Mouse (Mus musculus) heart, adult 2 months (tissue): ENCODE measurements around the gene Kbtbd12. TPM values are rescaled to one million over a fixed set of nuclear protein-coding genes. Genes with fewer than 3 reads are reported as not detected.

Experiments
- DNase-seq, 2 experiments: peaks; one replicate each; pipeline ENCODE4 v3.0.0; 2021
- H3K27ac ChIP-seq: fragments of 200-600 bp; 2 replicates; pipeline ENCODE4 v1.8.1; 2022
- H3K27me3 ChIP-seq: fragments of 200-500 bp; 2 replicates; pipeline ENCODE4 v1.6.1; 2012; ENCODE audit warnings: mild to moderate bottlenecking, low read length, inconsistent platforms, mixed read lengths; ENCODE audit not compliant: control insufficient read depth, insufficient read depth
- H3K36me3 ChIP-seq: fragments of 200-500 bp; 2 replicates; pipeline ENCODE4 v1.6.1; 2012; ENCODE audit warnings: low read length, inconsistent platforms; ENCODE audit not compliant: control insufficient read depth, insufficient read depth
- H3K4me1 ChIP-seq: fragments of 200-500 bp; 2 replicates; pipeline ENCODE4 v1.6.1; 2011; ENCODE audit warnings: low read length; ENCODE audit not compliant: control insufficient read depth, insufficient read depth
- H3K4me3 ChIP-seq: fragments of 200-600 bp; 2 replicates; pipeline ENCODE4 v1.8.1; 2022
- H3K79me2 ChIP-seq: fragments of 200-500 bp; replicated peaks from 2 replicates; pipeline ENCODE4 v1.6.1; 2012; ENCODE audit warnings: mild to moderate bottlenecking, inconsistent platforms, low read length, moderate library complexity, mixed read lengths; ENCODE audit not compliant: control insufficient read depth, insufficient read depth
- H3K9ac ChIP-seq: fragments of 200-500 bp; 2 replicates; pipeline ENCODE4 v1.6.1; 2012; ENCODE audit warnings: low read depth, mild to moderate bottlenecking, control low read depth, inconsistent platforms, low read length, mixed read lengths
- CTCF ChIP-seq: fragments of 200-600 bp; IDR thresholded peaks from 2 replicates; pipeline ENCODE4 v1.8.1; 2022; ENCODE audit warnings: antibody characterized with exemption, mild to moderate bottlenecking, moderate library complexity
- EP300 ChIP-seq: fragments of 200-500 bp; IDR thresholded peaks from 2 replicates; pipeline ENCODE4 v1.6.1; 2011; ENCODE audit warnings: low read depth, low read length, control low read depth; ENCODE audit not compliant: insufficient read depth
- POLR2A ChIP-seq: fragments of 200-500 bp; IDR thresholded peaks from 2 replicates; pipeline ENCODE4 v1.6.1; 2011; ENCODE audit warnings: mild to moderate bottlenecking, low read depth, low read length, control low read depth; ENCODE audit not compliant: insufficient read depth
- WGBS: fragments of 180-500 bp; shearing (Covaris S2); methylation state at CpG from one replicate; pipeline ENCODE4 v1.1.7; 2018; 5-methylcytosine and 5-hydroxymethylcytosine counted together
- intact Hi-C: fragments of 180-260 bp; cut with DNase I; formaldehyde crosslinking; loops from one replicate; pipeline ENCODE4 v1.15.1; 2025
- polyA plus RNA-seq: library from polyadenylated mRNA; depleted of rRNA; stranded (reverse); fragments of >200 nt; gene quantifications from 2 replicates; pipeline ENCODE4 v1.2.3, GENCODE M21; 2012
- total RNA-seq, 2 experiments: library from RNA; stranded (reverse); gene quantifications; 2 replicates each; pipeline ENCODE4 v1.2.3; 2021

The Kbtbd12 gene
- total and polyA plus RNA-seq, 3 experiments: 14.7 to 37.4 (median 35.7) TPM

DNA sequence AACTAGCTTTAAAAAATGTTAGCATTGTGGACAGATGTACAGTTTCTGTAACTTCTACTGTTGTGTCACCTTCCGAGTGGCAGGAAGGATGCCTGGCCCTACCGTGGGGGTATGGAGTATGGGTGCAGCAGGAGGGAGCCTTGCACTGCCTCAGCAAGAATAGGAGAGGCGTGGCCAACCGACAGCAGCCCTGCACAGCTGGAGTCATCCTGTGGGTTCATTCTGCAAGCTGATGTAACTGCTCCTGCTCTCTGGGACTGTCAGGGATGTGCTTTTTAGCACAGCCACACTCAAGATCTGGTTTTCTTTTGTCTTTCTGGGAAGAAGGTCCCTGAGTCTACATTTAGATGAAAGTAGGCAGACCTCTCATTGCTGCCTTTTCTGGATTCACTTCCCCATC, 80.2 kb downstream of the Kbtbd12 start:
- H3K9ac ChIP-seq: no peak overlapping the region
- TF ChIP-seq CTCF (no peak), EP300 (no peak), POLR2A (no peak)
- intact Hi-C loops: no loop called here
- no peak overlapping the region for H3K27ac ChIP-seq
- H3K79me2 ChIP-seq: no peaks in the 10 kb centered on the region
- no peaks in the 10 kb centered on the region for H3K36me3 ChIP-seq
- DNase-seq: no peak
- no peak overlapping the region for H3K4me3 ChIP-seq
- H3K27me3 ChIP-seq: no peaks in the 10 kb centered on the region
- WGBS: 21% methylated on average over 4 of the region's 4 CpGs
- H3K4me1 ChIP-seq: no peaks in the 10 kb centered on the region

DNA sequence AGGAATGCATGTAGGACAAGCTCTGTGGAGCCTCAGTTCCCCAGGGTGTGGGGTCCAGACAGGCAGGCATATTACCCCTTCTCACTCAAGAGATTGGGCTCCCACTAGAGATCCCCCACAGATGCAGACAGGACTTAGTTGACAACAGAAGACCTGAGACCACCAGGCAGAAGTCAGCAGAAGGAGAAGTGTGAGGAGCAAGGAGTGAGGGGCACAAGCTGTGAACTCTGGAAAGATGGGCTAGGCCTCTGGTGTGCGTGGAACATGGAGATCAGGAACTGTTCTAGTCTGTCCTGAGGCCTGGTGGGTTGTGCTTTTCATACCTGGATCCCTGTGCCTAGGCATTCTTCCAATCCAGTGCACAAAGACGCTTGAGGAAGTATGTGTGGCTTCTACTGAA, 87.8 kb downstream of the Kbtbd12 start:
- 81% methylated on average over 2 of the region's 2 CpGs for WGBS
- Histone ChIP-seq H3K4me3 (no peak overlapping the region), H3K4me1 (no peaks in the 10 kb centered on the region), H3K9ac (no peak overlapping the region), H3K79me2 (no peaks in the 10 kb centered on the region), H3K36me3 (no peaks in the 10 kb centered on the region), H3K27ac (no peak overlapping the region), H3K27me3 (no peaks in the 10 kb centered on the region; the same call in 1 of the 2 replicates)
- no peak for TF ChIP-seq CTCF
- DNase-seq: no peak
- intact Hi-C loops: loop anchor here (1.0 to 5.0 kb wide), 3 partner anchors 282 to 341 kb away; no protein-coding TSS in a partner anchor

DNA sequence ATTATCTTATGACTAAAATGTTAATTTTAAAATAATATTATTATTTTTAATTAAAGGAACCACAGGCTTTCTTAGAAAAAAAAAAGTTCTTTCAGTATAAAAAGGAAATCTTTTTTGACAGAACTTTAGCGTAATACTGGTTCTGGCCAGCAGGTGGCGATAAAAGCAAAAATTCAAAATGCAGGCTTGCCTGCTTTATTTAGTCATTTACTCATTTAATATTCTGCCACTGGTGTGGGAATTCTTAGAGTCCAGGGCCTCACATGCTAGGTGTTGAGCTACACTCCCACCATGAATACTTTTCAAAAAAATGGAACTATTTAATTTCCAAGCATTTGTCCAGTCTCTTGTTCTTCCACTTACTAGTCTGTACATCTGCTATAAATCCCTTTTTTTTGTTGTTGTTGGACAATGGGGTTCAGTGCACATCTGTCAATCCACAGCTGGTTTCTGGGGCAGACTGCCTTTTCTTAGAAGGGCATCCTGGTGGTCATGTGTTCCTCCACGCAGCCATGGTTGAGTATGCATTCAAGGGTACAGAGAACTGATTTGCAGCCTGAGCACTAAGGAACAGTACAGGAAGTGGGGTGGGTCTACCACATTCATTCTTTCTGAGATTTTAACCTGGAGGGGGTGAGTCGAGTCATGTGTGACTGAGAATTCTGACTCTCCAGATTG, 88.5 kb downstream of the Kbtbd12 start:
- Histone ChIP-seq H3K27me3 (no peaks in the 10 kb centered on the region; the same call in 1 of the 2 replicates), H3K4me3 (no peak overlapping the region), H3K4me1 (no peaks in the 10 kb centered on the region), H3K79me2 (no peaks in the 10 kb centered on the region), H3K9ac (no peak overlapping the region), H3K36me3 (no peaks in the 10 kb centered on the region), H3K27ac (no peak overlapping the region)
- intact Hi-C loops: loop anchor here (1.0 to 5.0 kb wide), 3 partner anchors 283 to 342 kb away; no protein-coding TSS in a partner anchor
- TF ChIP-seq CTCF (peak; percentile 92; the same call in 1 of the 2 replicates), EP300 (no peak)
- WGBS: 23% methylated on average over 4 of the region's 4 CpGs
- peak; percentile 20 to 72 for DNase-seq

DNA sequence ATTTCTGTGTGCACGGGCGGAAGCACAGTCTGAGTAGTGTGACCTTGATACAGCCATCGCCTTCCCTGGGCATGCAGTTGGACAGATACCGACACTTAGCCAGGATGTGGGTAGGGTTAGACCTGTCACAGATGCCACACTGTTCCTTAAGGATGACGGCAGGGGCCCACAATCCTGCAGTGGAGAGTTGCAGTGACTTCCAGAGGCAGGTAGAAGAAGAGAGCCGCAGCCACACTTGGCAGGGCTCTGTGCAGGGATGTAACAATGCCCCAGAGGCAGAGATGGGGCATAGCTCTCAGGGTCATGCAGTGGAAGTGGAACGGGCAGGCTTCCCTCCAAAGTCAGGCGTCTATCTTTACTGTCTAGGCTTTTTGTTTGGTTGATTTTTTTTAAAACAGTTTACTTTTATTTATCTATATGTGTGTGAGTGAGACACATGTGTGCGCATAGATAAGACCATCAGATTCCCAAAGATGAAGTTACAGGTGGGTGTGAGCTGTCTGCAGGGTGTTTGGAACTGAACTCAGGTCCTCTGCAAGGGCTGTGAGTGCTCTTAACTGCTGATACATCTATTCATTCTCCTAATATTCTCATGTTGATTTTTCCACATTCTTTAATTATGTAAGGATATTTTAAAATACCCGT, 89.2 kb downstream of the Kbtbd12 start:
- H3K4me3 ChIP-seq: no peak overlapping the region
- no peak overlapping the region for H3K9ac ChIP-seq
- no peak overlapping the region for H3K27ac ChIP-seq
- no peaks in the 10 kb centered on the region; the same call in 1 of the 2 replicates for H3K27me3 ChIP-seq
- TF ChIP-seq EP300: no peak
- TF ChIP-seq CTCF: no peak
- no peak for TF ChIP-seq POLR2A
- H3K4me1 ChIP-seq: no peaks in the 10 kb centered on the region
- intact Hi-C loops: loop anchor here (1.0 to 5.0 kb wide), 3 partner anchors 284 to 342 kb away; no protein-coding TSS in a partner anchor
- no peaks in the 10 kb centered on the region for H3K36me3 ChIP-seq
- 71% methylated on average over 10 of the region's 10 CpGs for WGBS
- no peaks in the 10 kb centered on the region for H3K79me2 ChIP-seq
- DNase-seq: no peak

DNA sequence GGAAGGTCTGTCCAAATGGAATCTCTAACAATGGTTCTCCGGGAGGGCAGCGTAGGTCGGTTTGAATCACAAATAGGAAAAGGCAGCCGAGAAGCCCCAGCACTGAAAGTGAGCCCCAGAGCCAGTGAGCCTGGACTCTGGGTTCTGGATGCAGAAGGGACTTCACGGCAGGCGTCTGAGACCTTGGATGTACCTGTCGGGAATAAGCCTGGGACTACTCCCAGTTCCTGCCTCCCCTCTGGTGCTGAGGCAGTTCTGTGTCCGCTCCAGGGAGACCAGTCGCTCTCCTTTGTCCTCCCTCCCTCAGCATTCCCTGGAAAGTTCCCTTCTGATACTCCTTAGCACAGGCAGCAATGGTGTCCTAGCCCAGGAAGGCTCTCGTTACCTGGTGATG, 92.4 kb downstream of the Kbtbd12 start:
- 37% methylated on average over 10 of the region's 10 CpGs for WGBS
- TF ChIP-seq EP300: no peak
- no peak for TF ChIP-seq CTCF
- TF ChIP-seq POLR2A: no peak
- Histone ChIP-seq H3K4me3 (no peak overlapping the region), H3K4me1 (no peaks in the 10 kb centered on the region), H3K36me3 (no peaks in the 10 kb centered on the region), H3K27me3 (no peaks in the 10 kb centered on the region; the same call in 1 of the 2 replicates), H3K27ac (no peak overlapping the region), H3K9ac (no peak overlapping the region), H3K79me2 (no peaks in the 10 kb centered on the region)
- no peak for DNase-seq
- intact Hi-C loops: loop anchor here (5.0 kb wide), 1 partner anchor 287 kb away; no protein-coding TSS in a partner anchor
